Mouse (Mus musculus) left cerebral cortex, adult 11 months (tissue): ENCODE data around the gene Cmip.

Source experiments
- DNase-seq: peaks from one replicate; pipeline ENCODE4 v3.0.0; 2022; ENCODE audit warnings: low spot score

Cmip gene

DNA sequence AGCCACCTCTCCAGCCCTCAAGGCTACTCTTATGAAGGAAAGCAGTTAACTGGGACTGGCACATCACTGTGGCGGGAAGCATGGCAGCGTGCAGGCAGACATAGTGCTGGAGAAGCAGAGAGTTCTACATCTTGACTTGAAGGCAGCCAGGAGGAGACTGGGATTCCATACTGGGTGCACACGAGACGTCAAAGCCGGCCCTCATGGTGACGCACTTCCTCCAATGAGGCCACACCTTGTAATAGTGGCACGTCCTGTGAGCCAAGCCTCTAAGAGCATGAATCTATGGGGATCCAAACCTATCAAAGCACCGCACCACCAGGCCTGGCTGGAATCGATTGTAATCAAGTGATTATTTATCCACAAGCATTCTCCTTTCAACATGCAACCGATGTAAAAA lies 210.6 kb downstream of the Cmip start:
- DNase-seq = no peak

GRCm38 (mm10) chr8:117469431-117470341 lies 212.8 kb downstream of the Cmip start:
- no peak for DNase-seq

DNA sequence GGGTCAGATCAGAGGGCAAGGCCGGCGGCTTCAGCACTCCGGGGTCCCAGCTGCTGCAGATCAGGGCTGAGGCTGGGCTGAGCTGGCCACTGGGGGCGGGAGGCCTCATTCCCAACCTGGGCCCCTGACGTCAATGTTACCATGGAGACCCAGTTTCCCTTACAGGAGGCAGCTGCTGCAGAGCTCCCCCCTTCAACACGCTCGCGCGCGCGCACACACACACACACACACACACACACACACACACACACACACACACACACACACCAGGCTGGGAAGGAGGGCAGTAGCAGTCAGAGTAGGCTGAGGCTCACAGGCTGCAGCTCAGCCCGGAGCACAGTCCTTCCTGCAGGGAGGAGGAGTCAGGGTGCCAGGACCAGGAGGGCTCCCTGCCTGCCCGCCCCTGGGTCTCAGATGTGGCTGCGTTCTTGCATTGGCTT lies 213.5 kb downstream of the Cmip start:
- peak; percentile 82 for DNase-seq

DNA sequence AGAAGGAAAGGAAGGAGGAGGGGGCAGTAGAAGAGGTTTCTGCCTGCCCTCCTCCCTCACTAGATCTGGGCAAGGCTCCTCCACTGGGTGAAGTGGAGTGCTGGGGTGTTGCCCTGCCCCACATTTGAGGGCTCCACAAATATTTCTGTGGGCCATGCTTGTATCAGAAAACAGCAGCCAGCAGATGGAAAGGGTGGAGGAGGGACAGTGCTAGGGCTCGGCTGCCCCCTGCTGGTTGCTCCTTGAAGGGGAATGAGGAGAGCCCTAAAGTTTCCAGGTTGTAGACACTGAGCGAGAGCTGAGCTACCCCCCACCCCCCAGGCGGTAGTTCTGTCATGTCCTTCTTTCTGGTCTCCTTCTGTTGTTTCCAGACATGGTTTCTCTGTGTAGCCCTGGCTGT lies 214.3 kb downstream of the Cmip start:
- DNase-seq = no peak

GRCm38 (mm10) chr8:117471655-117472054 lies 214.8 kb downstream of the Cmip start:
- DNase-seq = no peak

DNA sequence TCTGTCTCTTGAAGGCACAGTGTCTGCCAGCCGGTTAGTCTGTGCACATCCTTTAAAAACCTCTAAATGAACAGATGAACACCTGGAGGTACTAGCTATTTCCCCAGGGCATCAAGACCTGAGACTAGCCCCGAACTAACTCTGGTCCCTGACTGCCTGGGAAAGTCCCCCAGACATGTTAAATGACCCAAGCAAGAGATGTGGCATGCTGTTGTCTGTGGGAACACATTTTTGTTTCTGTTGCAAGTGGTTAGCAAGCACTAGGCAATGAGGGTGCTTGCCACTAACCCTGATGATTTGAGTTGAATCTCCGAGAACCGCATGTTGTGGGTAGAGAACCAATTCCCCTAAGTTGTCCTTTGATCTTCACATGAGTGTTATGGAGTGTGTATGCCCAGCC lies 215.5 kb downstream of the Cmip start:
- DNase-seq = no peak

- DNase-seq = peak; percentile 78
Measured at GRCm38 (mm10) chr8:117474944-117475343, 218.1 kb downstream of the Cmip start.

GRCm38 (mm10) chr8:117475819-117476218 lies 219.0 kb downstream of the Cmip start:
- DNase-seq = no peak

- DNase-seq = no peak
Measured at GRCm38 (mm10) chr8:117478082-117478481, 221.2 kb downstream of the Cmip start.

GRCm38 (mm10) chr8:117479996-117480395 lies 223.1 kb downstream of the Cmip start:
- DNase-seq = no peak

DNA sequence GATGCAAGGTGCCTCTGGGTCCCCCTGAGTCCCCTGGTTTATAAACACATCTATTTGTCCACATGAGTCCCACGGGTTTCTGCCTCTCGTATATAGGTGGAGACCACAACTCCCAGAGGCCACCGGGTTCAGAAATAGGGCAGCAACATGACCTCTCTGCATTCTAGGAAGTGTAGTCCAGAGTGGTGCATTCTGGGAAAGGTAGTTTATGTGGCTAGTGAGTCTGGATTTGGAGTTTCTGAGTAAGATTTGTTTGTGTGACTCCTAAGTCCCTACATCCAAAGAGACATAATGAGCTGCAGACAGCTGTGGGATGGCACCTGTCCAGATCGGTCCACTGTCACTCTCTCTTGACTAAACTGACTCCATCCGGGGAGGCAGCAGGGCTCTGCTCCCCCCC lies 223.7 kb downstream of the Cmip start:
- no peak for DNase-seq

- DNase-seq = no peak
Measured at GRCm38 (mm10) chr8:117481830-117482229, 225.0 kb downstream of the Cmip start.

DNA sequence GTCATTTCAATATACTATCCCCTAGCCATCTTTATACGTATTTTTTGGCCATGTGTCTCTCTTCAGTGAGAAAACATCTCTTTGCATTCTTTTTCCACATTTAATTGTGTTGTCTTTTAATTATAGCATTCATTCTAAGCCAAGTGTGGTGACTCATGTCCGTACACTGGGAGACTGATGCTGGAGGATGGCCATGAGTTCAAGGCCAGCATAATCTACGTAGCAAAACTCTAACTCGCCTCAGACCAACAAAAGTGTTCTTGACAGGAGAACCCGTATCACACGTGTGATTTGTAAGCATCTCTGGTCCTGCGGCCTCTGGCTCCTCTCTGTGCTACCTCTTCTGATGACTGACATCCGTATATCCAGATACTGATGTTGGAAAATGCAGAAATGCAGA lies 227.9 kb downstream of the Cmip start:
- DNase-seq = no peak

- DNase-seq = no peak
Measured at GRCm38 (mm10) chr8:117485316-117485715, 228.5 kb downstream of the Cmip start.

DNA sequence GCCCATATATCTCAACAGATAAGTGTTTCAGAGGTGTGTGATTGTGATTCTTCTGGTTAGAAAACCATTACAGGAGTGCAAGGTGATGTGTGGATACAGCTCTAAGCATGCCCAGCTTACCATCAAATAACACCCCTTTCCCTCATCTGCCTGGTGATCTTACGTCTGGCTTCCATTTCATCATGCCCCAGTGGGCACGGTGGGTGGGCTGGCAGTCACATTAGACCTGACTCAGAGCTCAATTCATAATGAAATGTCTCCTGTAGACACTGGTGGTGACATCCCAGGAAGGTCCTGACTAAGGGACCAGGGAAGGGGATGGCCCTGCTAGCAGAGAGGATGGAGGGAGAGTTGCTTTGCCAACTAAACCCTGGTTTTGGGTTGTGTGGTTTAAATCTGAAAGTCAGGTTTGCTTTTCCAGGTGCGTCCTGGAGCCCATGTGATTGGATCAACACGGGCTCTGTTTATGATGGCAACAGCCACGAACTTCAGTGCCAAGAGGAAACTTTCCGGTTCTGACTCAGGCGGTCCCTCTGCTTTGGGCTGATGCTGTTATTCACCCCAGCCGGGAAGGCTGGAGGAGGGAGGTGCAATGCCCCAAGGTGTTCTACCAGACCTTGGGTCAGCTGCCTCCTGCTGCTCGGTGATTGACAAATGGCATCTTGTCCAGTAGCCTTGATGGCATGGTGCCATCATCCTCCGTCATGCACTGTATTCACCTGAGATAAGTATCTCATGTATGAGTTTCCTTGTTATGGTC lies 231.6 kb downstream of the Cmip start:
- no peak for DNase-seq

GRCm38 (mm10) chr8:117493543-117493942 lies 236.7 kb downstream of the Cmip start:
- DNase-seq = no peak

DNA sequence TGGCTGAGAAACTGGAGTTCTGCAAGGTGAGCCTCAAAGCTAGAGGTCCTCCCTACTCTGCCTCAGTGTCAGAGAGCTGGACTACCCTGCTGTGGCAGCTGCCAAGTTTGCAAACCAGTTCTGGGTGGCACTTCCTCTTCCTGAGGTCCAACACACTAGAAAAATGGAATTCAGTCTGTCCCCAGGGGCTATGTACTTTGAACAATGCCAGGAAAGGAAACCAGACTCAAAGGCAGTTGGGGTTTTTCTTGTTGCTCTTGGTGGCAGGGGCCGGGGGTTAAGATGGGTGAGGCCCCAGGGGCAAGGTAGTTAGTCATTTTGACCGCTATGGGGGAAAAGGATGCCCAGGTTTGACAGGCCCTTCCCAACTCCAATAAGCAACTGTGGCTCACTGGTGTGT lies 238.0 kb downstream of the Cmip start:
- no peak for DNase-seq

GRCm38 (mm10) chr8:117498179-117498914 lies 241.5 kb downstream of the Cmip start, which contains the start of gene Plcg2:
Plcg2 (plus strand) TSS chr8:117498291.
- DNase-seq = no peak

DNA sequence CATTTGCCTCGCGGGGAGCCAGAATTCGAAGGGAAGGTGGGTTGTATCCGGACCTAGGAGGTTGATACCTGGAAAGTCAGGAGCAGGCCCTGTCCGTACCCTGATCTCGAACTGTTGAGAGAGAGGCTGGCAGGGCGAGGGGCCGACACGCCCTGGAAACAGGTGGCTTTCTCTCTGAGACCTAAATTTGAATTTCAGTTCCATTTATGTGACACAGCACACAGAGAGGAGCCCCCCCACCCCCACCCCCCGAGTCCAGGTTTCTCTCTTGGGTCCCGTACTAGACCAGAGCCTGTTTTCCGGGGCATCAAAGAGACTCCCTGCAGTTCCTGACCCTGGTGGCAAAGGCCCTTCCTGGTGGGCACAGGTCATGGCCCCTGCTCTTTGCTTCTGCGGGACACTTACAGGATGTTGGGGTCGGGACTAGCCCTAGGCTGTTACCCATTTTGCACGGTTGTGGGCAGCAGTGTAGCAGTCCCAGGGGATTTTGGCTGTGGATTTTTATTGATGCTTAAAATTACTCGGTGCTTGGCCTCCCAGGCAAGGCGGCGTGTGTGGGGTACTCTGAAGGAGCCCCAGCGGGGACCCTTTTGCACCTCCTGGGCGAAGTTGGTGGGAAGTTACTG lies 242.2 kb downstream of the Cmip start:
- no peak for DNase-seq

DNA sequence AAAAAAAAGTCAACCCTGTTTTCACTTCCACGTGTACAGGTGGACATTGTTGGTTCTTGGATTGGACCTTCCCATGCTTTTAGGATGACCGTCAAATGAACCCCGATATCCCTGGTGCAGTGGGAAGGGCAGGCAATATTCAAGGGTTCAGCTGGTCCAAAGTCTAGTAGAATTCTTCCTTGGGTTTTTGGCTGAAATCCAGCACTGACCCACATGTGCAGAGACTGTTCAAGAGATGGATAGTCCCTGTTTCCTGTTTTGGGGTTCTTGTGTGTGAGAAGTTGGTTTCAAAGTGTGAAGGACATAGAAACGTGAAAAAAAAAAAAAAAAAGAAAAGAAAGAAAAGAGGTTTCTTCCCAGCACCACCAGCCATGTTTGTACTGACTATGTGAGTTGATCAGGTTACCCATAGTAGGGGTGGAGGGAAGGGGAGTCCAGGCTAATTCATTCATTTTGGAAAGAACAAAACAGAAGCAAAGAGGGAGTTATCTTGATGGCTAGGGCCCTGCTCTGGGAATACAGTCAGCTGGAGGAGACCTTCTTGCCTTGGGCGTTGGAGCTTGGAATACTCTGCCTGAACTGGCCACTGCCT lies 243.5 kb downstream of the Cmip start:
- no peak for DNase-seq

DNA sequence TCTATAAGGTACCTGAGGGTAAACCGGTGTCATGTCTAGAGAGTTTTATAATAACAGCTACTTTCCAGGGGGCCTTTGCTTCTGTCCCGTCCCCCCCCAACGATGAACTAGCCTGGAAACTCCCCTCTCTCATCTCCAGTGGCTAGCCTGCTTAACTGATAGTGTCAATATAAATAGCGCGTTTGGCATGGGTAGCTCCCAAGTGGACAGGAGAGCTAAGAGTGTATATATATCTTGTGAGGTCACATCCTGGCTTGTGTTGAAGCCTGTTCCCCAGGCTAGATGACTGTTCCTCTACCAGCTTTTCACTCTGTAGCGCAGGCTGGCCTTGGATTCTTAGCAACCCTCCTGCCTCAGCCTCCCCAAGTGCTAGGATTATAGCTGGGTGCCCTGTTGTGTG lies 244.5 kb downstream of the Cmip start:
- no peak for DNase-seq
